Mouse (Mus musculus) hindbrain, postnatal 0 days (tissue): Measurements from ENCODE around the gene Dbp. TPM values are rescaled to one million over a fixed set of nuclear protein-coding genes. Genes with fewer than 3 reads are reported as not detected.
A peak's percentile ranks its signal among the peaks of the same experiment; 100 is the strongest.

Source experiments
- ATAC-seq: fragments of 200-750 bp; cut with Nextera tagmentation; 2 replicates; pipeline ENCODE4 v1.8.0; 2017; ENCODE audit warnings: mild to moderate bottlenecking, moderate TSS enrichment, moderate library complexity
- DNase-seq: peaks from one replicate; pipeline ENCODE4 v3.0.0-alpha.2; 2015; ENCODE audit warnings: low spot score
- H3K27ac ChIP-seq: fragments of 300-500 bp; sonication (generic); 2 replicates; pipeline ENCODE4 v1.5.1; 2014; ENCODE audit warnings: mild to moderate bottlenecking
- H3K27me3 ChIP-seq: fragments of 300-500 bp; sonication (generic); 2 replicates; pipeline ENCODE4 v1.6.1; 2014; ENCODE audit warnings: low read length, mixed read lengths; ENCODE audit not compliant: insufficient read depth
- H3K36me3 ChIP-seq: fragments of 300-500 bp; sonication (generic); 2 replicates; pipeline ENCODE4 v1.6.1; 2014; ENCODE audit warnings: low read length, mixed read lengths; ENCODE audit not compliant: insufficient read depth
- H3K4me1 ChIP-seq: fragments of 300-500 bp; sonication (generic); 2 replicates; pipeline ENCODE4 v1.6.1; 2014; ENCODE audit warnings: antibody characterized with exemption, low read length, mixed read lengths; ENCODE audit not compliant: insufficient read depth
- H3K4me2 ChIP-seq: fragments of 300-500 bp; sonication (generic); 2 replicates; pipeline ENCODE4 v1.6.1; 2014; ENCODE audit warnings: low read depth, mild to moderate bottlenecking, low read length, moderate library complexity, mixed read lengths
- H3K4me3 ChIP-seq: fragments of 300-500 bp; sonication (generic); 2 replicates; pipeline ENCODE4 v1.5.1; 2014; ENCODE audit warnings: low read length
- H3K9ac ChIP-seq: fragments of 300-500 bp; sonication (generic); replicated peaks from 2 replicates; pipeline ENCODE4 v1.6.1; 2014; ENCODE audit warnings: mild to moderate bottlenecking, low read length, moderate library complexity, mixed read lengths
- H3K9me3 ChIP-seq: fragments of 300-500 bp; sonication (generic); 2 replicates; pipeline ENCODE4 v1.6.1; 2016; ENCODE audit warnings: low read length, mixed read lengths
- CTCF ChIP-seq: IDR thresholded peaks from 2 replicates; pipeline ENCODE4 v1.5.1; 2016; ENCODE audit warnings: antibody characterized with exemption, control low read depth, low read depth
- WGBS: fragments of 180-500 bp; shearing (Covaris S2); extraction: QIAGEN DNeasy Blood & Tissue Kit; methylation state at CpG from one replicate; pipeline ENCODE4 v1.1.7; 2014; 5-methylcytosine and 5-hydroxymethylcytosine counted together
- polyA plus RNA-seq: library from polyadenylated mRNA; unstranded; fragments of >200 nt; fragmentation: Nextera tagmentation; extraction: Ambion mirVana; gene quantifications from 2 replicates; pipeline ENCODE4 v1.2.1, GENCODE M21; 2015
- total RNA-seq: library from RNA; depleted of rRNA; stranded (reverse); fragments of >200 nt; gene quantifications from 2 replicates; pipeline ENCODE4 v1.2.3, GENCODE M21; 2014

The Dbp gene
- total and polyA plus RNA-seq, 2 experiments from 2014 or later, result 4.6 to 12.2 TPM

- H3K36me3 ChIP-seq, result peaks cover 17% of the 10 kb centered on the region
- H3K27ac ChIP-seq, result peak overlapping the region; percentile 82
- peak overlapping the region; percentile 90 for H3K4me2 ChIP-seq
- no peaks in the 10 kb centered on the region for H3K9me3 ChIP-seq
- no peaks in the 10 kb centered on the region for H3K27me3 ChIP-seq
- ATAC-seq (peak; percentile 16), DNase-seq (peak; percentile 94)
- peak overlapping the region; percentile 49 for H3K4me3 ChIP-seq
- TF ChIP-seq CTCF, result no peak
- under 1% methylated on average over 27 of the region's 27 CpGs for WGBS
- H3K9ac ChIP-seq, result peak overlapping the region; percentile 9
- peaks cover 42% of the 10 kb centered on the region for H3K4me1 ChIP-seq
Measured at GRCm38 (mm10) chr7:45707375-45707967, 2.6 kb downstream of the Dbp start.

- Histone ChIP-seq H3K4me1 (peaks cover 39% of the 10 kb centered on the region), H3K27ac (peak overlapping the region; percentile 82), H3K4me2 (peak overlapping the region; percentile 90), H3K27me3 (no peaks in the 10 kb centered on the region), H3K4me3 (no peak overlapping the region), H3K9ac (no peak overlapping the region), H3K36me3 (peaks cover 26% of the 10 kb centered on the region), H3K9me3 (no peaks in the 10 kb centered on the region)
- no peak for TF ChIP-seq CTCF
- WGBS, result 56% methylated on average over 13 of the region's 13 CpGs
- DNase-seq, result no peak
- ATAC-seq, result no peak
Measured at GRCm38 (mm10) chr7:45708221-45708761, 3.4 kb downstream of the Dbp start.

- H3K27ac ChIP-seq, result peak overlapping the region; percentile 41; the same call in 1 of the 2 replicates
- no peaks in the 10 kb centered on the region for H3K27me3 ChIP-seq
- no peak overlapping the region for H3K9ac ChIP-seq
- peak; percentile 73 for DNase-seq
- no peak for TF ChIP-seq CTCF
- 0 out of 2 replicates have a peak overlapping the region, but pooled peaks have one; percentile 5 for H3K4me2 ChIP-seq
- no peaks in the 10 kb centered on the region for H3K9me3 ChIP-seq
- 26% methylated on average over 6 of the region's 6 CpGs for WGBS
- no peak for ATAC-seq
- peaks cover 33% of the 10 kb centered on the region for H3K4me1 ChIP-seq
- peaks cover 27% of the 10 kb centered on the region for H3K36me3 ChIP-seq
- H3K4me3 ChIP-seq, result no peak overlapping the region
Measured at GRCm38 (mm10) chr7:45709036-45709435, 4.1 kb downstream of the Dbp start.

- H3K27me3 ChIP-seq, result no peaks in the 10 kb centered on the region
- DNase-seq, result no peak
- H3K27ac ChIP-seq, result peak overlapping the region; percentile 41
- no peak overlapping the region for H3K4me3 ChIP-seq
- no peaks in the 10 kb centered on the region for H3K9me3 ChIP-seq
- H3K4me2 ChIP-seq, result 0 out of 2 replicates have a peak overlapping the region, but pooled peaks have one; percentile 5
- H3K4me1 ChIP-seq, result peaks cover 33% of the 10 kb centered on the region
- no peak overlapping the region for H3K9ac ChIP-seq
- no peak for TF ChIP-seq CTCF
- peaks cover 27% of the 10 kb centered on the region for H3K36me3 ChIP-seq
- ATAC-seq, result no peak
- 54% methylated on average over 14 of the region's 14 CpGs for WGBS
Measured at GRCm38 (mm10) chr7:45709677-45710355, 4.9 kb downstream of the Dbp start.

GRCm38 (mm10) chr7:45710477-45711191 is 5.7 kb downstream of the Dbp start:
- Histone ChIP-seq H3K4me2 (no peak overlapping the region), H3K4me1 (peaks cover 32% of the 10 kb centered on the region), H3K36me3 (peaks cover 27% of the 10 kb centered on the region), H3K27me3 (no peaks in the 10 kb centered on the region), H3K9me3 (no peaks in the 10 kb centered on the region), H3K9ac (no peak overlapping the region), H3K4me3 (no peak overlapping the region), H3K27ac (peak overlapping the region; percentile 41; the same call in 1 of the 2 replicates)
- WGBS, result 94% methylated on average over 20 of the region's 20 CpGs
- DNase-seq (no peak), ATAC-seq (no peak)
- no peak for TF ChIP-seq CTCF

DNA sequence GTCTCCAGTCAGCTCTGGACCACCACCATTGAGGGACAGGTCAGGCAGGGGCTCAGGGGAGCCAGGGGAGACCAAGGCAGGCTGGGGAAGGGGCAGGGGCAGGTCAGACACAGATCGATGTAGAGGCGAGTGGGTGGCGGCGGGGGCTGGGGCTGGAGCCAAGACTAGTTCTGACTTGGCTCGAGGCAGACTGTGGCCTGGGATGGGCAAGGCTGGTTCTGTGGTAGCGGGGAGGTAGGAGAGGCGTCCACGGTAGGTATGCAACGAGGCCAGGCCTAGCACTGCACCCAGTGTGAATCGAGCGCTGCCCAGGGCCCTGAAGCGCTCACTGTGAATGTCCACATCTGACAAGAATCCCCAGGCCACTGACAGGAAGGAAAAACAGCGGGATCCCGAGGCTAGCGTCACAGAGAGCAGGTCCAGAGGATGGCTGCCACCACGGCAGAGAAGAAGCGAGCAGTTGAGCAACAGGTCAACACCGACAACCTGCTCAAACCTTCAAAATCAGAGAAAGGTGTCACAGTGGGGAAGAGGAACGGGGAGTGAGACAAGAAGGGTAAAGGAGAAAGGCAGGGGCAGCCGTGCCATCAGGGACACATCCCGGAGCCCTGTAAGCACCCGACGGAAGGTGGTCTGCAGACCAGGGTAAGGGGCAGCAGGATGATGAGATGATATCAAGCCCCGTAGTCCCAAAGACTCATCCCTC is 6.6 kb downstream of the Dbp start:
- H3K27me3 ChIP-seq, result no peaks in the 10 kb centered on the region
- H3K9me3 ChIP-seq, result no peaks in the 10 kb centered on the region
- no peak overlapping the region for H3K9ac ChIP-seq
- DNase-seq (no peak), ATAC-seq (no peak)
- WGBS, result 86% methylated on average over 24 of the region's 24 CpGs
- H3K4me2 ChIP-seq, result no peak overlapping the region
- peaks cover 27% of the 10 kb centered on the region for H3K36me3 ChIP-seq
- H3K4me1 ChIP-seq, result peaks cover 39% of the 10 kb centered on the region
- no peak for TF ChIP-seq CTCF
- no peak overlapping the region for H3K4me3 ChIP-seq
- H3K27ac ChIP-seq, result no peak overlapping the region
